Mouse (Mus musculus) 416B (cell line): Measurements from ENCODE around the gene Camta1.

Source experiments
- DNase-seq: peaks from one replicate; pipeline ENCODE4 v3.0.0; 2011; ENCODE audit warnings: low read depth

Gene Camta1

DNA sequence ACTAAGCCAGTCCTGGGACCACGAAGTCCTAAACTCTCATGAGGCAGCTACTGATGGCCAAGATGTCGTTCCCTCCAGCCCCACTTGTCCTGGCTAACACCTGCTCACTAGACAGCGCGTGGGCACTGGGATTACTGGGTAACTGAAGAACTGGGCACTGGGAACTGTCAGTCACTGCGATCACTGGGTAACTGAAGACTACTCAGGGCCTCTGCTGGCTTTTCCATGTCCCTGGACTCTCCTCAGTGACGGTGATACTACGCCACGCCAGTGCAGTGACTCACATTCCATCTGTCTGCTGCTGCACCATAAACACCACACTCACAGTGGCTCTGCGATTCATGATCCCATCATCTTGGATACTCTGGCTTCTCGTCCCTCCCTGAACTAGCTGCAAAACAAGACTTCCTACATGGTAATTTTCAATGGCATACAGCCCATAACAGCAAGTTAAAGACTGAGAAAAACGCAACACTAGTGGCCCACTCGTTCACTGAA, 81.7 kb downstream of the Camta1 start:
- no peak for DNase-seq

DNA sequence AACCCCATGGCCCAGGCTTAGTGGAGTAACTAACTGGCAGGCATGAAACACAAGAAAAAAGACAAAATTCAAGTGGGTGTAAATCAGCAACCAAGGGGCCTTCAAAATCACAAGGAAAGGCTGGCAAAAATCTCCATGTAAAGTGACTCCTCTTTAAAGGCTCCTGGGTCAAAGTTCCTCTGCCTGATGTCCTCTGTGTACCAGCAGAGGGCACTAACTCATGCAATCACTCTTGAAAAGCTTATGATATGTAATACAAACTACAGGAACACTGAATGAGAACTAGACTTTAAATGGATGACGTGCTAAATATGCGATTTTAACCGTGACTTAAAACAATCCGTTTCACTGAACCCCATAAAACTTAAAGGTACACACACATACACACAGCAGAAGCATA, 83.2 kb downstream of the Camta1 start:
- peak; percentile 61 for DNase-seq

DNA sequence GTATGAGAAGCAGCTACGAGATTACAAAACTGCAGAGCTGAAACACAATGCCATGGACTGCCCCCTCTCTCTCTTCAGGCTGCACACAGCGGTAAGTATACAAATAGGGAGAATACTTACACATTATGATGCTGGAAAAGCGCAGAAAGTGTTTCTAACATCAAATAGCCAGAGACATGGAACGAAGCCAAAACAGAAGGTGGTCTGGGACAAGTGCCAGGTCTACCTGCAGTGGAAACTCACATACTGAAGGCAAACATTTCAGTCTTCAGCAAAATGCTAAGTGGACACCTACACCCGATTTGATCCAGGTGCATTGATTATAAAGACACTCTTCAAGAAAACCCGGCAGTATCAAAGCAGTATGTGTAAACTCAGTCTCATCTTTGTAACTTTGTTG, 84.2 kb downstream of the Camta1 start:
- no peak for DNase-seq

DNA sequence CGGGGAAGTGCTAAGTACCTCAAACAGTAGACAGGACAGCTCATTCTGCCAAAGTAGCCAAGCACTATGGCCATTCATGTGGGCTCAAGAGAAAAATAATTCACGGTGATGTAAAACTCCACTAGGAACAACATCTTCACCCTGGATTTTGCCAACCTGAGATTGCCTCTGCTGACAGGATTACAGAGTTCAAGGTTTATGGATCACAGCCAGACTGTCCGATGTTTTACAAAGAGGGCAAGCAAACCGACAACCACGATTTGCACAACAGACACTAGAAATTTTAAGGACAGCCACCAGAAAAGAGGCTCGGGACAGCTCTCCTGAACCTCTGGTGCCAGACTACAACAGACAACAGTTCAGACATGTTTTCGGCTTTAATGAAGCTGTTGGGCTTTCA, 86.2 kb downstream of the Camta1 start:
- DNase-seq = no peak

DNA sequence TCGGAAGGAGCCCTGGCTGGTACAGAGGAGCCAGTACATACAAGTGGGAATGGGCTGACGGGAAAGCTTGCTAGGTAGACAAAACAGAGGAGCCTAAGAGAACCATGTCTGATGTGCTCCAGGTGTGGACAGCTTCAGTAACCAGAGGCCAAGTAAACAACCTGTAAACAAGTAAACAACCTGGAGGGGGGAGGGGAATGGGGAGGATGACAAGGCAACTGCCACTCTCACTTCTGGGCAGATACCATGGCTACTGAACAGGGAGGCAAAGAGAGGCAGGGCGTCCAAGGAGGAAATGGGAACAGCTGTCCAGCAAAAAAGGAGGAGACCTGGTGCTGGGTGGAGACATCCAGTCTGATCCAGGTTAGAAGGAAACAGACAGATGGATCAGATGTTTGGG, 88.0 kb downstream of the Camta1 start:
- no peak for DNase-seq

DNA sequence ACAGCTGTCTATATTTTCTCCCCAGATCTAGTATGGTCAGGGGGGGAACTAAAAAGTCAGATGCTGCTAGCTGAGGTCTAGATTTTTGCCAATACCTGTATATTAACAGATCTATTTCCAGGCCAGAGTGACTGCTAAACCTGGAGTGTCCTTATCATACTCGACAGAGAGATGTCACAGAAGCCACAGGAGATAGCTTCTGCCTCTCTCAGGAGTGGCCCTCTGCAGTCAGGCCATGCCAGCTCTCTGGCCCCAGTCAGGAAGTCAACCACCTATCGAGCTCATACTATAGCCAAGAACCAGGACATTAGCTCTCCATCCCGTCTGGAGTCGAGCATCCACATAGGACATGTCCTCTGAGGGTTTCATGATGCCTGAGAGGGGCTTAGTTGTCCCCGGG, 88.7 kb downstream of the Camta1 start:
- DNase-seq = no peak

DNA sequence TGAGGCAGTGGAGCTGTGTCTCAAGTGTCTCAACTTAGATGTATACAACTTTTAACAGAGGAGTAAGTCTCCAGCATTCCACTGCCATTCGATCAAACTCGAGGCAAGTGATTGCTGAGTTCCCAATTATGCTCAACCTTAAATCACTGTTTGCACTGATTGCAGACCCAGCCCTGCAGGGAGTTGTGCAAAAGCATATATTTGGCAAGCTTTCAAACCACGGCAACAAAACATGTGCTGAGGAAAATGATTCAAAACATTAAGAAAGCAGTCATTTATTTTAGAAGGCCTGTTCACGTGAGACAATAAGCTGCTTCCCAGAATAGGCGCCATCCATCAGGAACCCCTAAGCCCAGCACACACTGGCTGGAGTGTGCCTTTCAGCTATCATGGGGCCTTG, 91.0 kb downstream of the Camta1 start:
- peak; percentile 25 for DNase-seq

DNA sequence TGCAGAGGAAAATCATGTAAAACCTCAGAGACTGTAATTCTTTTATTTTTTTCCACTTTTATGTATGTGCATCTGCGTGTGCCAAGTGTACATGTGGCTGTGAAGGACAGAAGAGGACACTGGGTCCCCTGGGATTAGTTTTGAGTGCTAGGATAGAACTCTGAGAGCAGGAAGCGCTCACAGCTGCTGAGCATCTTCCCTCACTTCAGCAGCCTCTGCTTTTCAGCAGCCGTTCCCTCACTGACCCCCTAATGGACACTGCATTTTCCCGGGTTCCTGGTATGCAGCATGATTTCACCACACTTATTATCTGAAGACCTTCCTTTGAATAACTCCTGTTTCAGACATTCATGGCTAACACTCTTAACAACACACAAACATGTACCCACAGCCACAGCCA, 93.9 kb downstream of the Camta1 start:
- no peak for DNase-seq

DNA sequence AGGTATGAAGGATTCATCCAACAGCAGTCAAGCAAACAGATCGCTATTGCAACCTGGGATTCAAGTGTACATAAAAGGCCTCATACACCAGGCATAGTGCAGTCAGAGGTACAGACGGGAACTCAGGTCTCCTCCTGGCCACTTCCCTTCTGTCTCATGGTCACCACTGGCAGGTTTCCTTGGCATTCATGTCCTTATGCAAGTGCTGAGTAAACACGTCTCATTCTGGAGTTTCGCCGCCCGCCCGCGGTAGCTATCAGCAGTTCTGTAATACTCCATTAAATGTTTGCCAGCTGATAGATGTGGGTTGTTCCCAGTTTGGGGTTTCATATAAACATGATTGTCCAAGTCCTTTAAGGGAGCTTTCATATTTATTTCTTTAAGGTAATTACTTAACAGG, 94.3 kb downstream of the Camta1 start:
- DNase-seq = no peak

DNA sequence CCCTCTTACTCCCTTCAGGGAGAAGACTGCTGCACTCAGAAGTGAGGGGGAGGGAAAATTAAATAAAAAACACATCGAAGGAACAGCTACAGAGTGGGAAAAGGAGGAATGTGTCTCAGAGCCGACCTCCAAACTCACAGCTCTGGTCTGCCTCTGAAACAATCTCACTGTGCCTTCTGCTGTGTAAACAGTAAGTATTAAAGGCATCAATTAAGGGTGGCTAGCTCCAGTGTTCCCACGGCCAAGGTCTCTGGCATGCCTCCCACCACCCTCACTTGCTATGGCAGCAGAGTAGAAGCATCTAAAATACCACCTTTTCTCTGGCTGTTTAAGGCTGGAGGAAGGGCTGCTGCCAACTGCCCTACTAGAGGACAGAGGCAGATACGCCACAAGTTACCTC, 96.3 kb downstream of the Camta1 start:
- DNase-seq = no peak

DNA sequence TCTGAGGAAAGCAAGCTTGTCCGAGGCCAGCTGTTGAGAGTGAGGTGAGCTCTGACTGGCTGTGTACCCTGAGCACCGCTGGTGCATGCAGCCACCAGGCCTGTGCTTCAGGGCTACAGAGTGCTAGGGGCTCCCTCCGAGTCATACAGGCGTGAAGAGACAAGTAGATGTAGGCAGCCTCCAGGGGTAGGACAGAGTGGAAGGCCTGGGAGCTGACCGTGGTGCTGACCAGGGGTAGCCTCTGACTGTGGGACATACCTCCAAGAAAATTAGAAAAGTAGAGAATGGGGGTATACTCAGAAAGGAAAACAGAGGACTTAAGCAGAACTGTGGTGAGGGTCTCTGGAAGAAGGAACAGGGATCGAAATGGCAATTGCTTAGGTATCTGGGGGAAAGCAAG, 97.7 kb downstream of the Camta1 start:
- DNase-seq = peak; percentile 36

DNA sequence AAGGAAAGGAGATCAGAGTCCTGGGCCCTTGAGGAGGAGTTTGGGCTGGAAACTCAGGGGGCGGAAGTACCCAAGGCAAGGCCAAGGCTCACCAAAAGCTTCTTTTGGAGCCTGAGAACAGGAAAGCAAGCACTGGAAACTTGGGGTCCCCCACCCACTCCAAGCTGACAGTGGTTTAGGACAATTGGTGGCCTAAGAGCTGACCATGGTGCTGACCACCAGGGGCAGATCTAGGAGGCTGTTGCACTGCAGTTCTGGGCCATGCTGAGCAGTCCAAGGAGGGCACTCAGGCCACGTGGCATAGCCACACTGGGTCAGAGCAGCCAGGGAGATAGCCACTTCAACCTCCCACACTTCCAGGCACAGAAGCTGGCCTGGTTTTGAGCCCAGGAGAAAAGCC, 102.6 kb downstream of the Camta1 start:
- DNase-seq = no peak

DNA sequence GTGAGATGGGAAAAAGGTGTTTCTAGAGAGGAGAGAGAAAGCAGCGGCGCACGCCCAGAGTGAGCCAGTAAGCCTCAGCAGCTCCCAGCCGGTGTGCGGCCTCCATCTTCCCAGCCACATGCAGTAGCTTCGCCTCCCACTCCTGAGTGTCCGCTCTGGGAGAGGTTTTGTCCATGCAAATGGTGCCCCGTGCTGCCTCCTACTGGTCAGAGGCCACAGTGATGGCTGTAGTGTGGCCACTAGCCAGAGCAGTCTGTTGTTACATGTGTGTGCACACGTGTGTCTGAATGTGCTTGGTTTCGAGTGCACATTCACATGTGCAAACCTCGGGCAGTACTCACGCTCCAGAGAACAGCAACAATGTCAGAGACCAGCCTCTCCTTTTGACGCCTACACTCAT, 103.3 kb downstream of the Camta1 start:
- no peak for DNase-seq

DNA sequence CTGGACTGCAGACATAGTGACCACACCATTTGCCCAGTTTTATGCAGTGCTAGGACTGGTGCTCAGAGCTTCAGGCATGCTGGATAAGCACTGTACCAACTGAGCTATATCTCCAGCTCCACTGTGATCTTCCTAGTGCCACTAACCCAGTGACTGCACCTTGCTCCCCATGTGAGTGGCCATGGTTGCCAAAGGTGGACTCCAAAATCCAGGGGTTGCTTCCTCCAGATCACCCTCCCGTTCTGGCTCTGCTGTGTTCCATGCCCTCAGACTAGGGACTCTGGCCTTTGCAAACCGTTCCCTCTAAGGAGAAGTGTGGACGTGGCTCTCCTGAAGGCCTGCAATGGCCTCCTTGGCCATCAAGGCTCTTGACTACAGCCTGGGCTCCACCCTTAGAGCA, 104.4 kb downstream of the Camta1 start:
- DNase-seq = no peak

DNA sequence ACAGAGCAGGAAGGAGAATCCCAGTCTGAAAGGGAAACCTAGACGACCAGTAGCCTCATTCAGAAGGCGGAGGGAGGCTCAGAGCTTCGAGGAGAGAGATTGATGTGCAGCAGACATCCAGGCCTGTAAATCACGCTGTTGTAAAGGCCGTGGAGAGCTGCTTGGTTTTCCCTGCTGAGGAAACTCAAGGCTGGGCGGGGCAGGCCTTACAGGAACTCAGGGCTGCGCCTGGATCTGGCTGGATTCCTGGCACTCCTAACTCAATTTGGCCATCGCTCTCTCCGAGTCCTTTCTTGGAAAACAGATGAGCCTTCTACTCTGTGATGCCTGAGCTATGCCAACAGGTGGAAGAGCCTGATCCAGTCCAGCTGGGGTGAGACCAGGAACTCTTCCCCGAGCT, 105.3 kb downstream of the Camta1 start:
- DNase-seq = no peak

DNA sequence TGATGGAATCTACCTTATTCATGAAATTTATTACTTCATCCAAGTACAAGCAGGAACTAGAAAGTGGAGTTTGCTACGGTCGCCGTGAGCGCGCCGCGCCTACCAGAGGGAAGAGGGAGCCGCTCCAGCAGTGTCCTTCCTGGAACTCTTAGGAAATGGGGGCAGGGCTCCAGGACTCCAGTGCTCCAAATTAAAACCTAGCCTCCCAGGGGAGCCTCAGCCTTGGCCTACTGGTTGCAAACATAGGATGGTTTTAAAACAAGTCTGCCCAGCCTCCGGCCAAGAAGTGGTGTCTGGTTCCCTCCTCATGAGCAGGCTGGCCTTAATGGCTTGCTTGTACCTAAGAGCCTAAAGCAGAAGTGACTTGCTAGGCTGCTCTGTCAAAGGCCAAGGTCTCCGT, 108.4 kb downstream of the Camta1 start:
- no peak for DNase-seq

DNA sequence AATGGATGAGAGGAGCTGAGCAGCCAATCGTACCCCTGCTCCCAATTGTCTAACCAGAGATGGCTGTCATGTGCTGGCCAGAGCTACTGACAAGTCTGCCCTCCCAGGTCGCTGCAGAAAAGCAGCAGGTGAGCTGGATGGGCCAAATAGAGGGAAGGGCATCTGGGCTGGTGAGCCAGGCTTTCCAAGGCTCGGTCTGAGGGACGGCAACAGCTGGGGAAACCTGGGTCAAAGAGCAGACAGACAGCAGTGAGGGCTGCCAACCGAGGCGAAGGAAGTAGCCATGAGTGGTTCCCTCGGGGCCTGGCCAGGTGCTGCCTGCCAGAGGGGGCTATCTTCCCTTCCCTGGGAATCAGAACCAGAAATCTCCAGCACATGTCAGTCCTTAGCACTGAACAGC, 109.1 kb downstream of the Camta1 start:
- DNase-seq = no peak

DNA sequence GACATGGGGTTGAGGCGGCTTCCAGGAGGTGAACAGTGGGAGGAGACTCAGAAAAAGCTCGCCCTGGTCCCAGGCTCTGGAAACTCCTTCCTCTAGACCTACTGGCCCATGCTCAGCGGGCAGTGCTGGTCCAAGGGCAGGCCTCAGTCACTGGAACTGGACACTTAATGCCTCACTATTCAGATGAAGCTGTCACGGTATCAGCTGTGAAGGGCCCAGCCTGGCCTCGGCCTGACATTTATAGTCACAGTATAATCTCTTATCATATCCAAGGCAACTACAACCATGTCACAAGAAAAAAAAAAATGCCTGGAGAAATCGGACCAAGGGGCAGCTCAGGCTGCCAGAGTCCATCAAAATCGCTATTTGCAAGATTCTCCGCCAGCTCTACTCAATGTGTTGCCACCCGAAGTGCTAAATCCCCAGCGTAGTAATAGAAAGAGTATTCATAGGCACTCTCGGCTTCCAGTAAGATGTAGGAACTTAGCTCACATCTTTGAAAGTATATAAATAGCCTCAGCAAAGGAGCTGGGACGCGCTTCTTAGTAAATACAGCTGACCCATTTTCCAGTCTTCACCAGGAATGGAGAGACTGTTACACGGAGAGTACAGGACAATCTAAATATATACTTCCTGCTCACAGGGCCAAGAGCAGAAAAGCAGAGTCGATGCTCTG, 110.3 kb downstream of the Camta1 start:
- DNase-seq = no peak

DNA sequence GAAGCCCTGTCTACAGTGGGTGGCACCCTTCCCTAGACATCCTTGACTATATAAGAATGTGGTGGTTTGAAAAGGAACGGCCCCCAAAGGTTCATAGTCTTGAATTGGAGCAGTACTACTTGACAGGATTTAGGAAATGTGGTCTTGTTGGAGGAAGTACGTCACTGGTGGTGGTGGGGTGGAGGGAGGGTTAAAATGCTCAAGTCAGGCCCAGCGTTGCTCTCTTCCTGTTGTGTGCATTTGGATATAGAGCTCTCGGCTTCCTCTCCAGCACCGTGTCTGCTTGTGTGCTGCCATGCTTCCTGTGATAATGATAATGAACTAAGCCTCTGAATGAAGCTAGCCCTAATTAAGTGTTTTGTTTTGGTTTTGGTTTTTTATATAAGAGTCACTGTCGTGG, 114.0 kb downstream of the Camta1 start:
- no peak for DNase-seq

DNA sequence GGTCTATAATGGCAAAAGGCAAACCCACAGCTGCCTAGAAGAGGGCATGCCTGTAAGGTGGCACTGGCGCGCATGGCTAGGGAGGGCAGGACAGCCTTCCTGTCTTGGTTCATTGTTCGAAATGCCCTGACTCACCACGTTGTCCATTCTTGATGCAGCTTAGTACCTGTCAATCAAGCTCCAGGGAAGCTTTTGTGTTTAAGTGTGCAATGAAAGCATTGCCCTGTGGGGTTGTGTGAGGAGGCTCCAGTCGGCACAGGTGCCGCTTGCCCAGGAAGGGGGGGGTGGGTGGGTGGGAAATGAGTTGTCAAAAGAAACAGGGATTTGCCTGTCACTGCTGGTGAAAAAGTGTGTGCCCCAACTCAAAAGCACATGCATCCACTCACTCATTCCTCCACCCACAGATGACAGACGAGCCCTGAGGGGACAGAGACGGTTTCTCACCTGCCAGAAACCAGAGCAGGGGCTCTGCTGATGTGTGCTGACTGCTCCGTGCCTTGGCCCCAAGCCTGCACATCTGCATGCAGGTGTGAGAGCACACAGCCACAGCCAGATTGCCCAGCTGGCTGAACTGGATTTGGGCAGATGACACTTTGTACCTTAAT, 115.6 kb downstream of the Camta1 start:
- no peak for DNase-seq

DNA sequence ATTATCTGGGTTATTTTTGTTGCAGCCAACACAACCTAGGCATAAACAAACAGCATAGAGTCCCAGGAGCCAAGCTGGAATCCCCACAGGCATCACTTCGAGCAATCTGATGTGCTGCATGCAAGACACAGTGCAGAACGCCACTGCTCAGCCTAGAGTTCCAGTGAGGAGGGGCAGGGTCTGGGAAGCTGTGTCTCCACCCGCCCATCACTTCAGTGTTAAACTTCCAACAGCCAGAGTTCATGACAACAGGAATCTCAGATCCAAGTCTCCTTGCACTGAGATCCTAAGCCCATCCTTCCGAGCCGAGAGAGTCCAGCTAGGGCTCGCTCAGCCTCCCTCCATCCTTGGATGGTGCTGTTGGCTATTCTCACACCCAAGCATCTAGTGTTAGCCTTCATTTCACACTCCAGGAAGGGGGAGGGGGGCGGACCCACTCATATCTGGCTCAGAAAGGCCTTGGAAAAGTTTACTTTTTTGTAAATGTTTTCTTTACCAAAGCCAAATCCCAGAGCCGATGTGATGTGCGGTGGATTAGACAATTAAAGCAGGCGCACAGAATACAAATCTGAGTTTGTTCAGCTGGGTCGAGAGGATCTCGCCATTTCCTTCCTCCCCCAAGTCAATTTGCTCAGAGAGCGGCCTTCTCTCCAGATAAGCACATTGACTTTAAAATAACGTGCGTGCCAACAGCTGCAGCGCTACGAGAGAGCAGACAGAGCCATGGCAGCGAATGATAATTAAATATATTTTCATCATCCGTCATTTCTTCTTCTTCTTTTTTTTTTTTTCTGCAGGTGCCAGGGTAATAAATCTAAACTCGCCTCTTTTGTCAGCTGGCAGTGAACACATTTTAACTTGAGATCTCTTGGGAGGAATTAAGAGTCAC, 120.2 kb downstream of the Camta1 start:
- no peak for DNase-seq

DNA sequence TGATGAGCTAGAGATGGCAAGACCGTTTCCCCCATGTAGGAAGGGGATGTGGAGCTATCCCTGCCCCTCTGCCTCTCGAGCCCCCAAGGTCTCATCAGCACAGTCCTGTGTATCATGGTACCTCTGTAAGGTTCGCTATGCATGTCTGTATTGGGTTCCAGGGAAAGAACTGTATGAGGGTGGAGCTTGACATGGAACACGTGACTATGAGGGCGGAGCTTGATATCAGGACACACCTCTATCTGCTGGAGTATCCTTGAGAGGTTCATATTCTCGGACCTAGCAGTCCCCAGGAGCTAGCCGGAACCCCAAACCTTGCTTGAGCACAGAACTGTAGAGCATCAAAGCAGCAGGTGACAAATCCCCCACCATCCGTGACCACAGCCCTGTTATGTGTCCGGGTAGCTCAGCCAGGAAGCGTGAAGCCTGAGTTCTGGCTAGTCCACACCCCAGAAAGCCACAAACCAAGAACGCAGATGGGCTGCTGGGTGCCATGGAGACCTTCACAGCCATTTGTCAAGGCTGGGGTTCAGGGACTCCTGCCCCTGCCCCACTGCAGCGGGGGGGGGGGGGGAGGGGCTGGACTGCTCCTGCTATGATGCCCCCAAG, 122.2 kb downstream of the Camta1 start:
- no peak for DNase-seq

DNA sequence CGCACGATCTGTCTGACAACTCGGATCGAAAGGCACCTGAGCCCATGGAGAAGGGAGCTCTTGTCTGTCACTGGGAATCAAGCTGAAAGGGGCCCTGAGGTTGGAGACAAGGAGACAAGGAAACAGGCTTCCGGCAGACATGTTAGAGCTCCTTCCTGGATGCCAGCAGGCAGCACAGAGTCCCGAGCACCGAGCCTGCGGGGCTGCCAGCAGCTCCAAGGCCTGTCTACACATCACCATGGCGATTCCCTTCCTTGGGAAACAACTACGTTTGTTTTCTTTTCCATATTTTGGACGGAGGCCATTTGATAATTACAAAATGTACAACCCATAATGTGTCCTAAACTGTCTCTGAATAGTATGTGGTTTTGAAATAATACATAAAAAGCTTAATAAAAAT, 122.8 kb downstream of the Camta1 start:
- DNase-seq = no peak
